Mouse (Mus musculus): ENCODE measurements at regions not wholly inside any gene's neighbourhood (a gene's known extent, or its start where the extent isn't known, plus 50 kb on each side); places are given as distances from the start of the nearest gene placed in this dataset.

DNA sequence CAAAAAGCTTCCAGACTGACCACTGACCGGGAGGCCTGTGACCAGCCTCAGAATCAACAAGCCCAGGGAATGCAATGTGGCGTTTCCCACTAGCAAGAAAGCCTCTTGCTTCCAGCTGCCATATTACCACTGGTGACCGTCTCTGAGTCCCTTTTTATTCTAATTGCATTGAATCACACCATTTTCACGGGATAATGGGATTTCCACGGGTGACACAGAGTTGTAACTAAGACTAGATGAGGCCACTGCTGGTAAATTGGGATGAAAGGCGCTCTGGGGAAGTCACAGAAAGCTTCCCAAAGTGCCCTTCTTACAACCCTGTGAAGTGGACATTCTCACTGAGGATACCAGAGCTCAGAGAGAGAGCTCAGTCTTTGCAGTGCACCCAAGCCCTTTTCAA, 107.4 kb downstream of the Mrm1 start:
- TF ChIP-seq CTCF (IDR thresholded peaks at IDR 0.05; ENCODE audit: extremely low read depth, insufficient read depth, low read length) (no peak), POLR2A (IDR thresholded peaks at IDR 0.05; ENCODE audit: extremely low read depth, insufficient read depth, low read length) (no peak)
